Mouse (Mus musculus) CH12.LX (cell line): Measurements from ENCODE around the gene Catsperz. TPM values are rescaled to one million over a fixed set of nuclear protein-coding genes. Genes with fewer than 3 reads are reported as not detected.

Experiments
- DNase-seq: peaks from one replicate; pipeline ENCODE4 v3.0.0-alpha.2; 2013; ENCODE audit errors: extremely low read depth
- H3K27ac ChIP-seq: 2 replicates; pipeline ENCODE4 v1.5.1; 2012; ENCODE audit warnings: low read depth, mild to moderate bottlenecking, control low read depth, moderate library complexity; ENCODE audit not compliant: insufficient read depth
- H3K27me3 ChIP-seq: replicated peaks from 2 replicates; pipeline ENCODE3; 2012; ENCODE audit warnings: inconsistent platforms
- H3K36me3 ChIP-seq, 2 experiments: replicated peaks in 1 of 2; 2 replicates each; pipeline versions ENCODE3 to v1.6.1; 2012; ENCODE audit warnings: inconsistent platforms in 1 of 2, low read length in 1 of 2, mild to moderate bottlenecking in 1 of 2, mixed read lengths in 1 of 2, moderate library complexity in 1 of 2; ENCODE audit not compliant: control insufficient read depth in 1 of 2, insufficient read depth in 1 of 2
- H3K4me1 ChIP-seq, 2 experiments: 2 replicates each; pipeline ENCODE4 v1.6.1; 2012; ENCODE audit warnings: inconsistent platforms in 1 of 2, moderate library complexity in 1 of 2; ENCODE audit not compliant: insufficient read depth in 2 of 2, control insufficient read depth in 1 of 2
- H3K4me2 ChIP-seq: 2 replicates; pipeline ENCODE4 v1.6.1; 2012; ENCODE audit warnings: low read depth, mild to moderate bottlenecking, control low read depth; ENCODE audit not compliant: poor library complexity, insufficient read depth, severe bottlenecking
- H3K4me3 ChIP-seq, 3 experiments: fragments of 150-350 bp in 1 of 3; sonication (generic) in 1 of 3; replicated peaks in 1 of 3; 2 replicates each; pipeline versions ENCODE3 to v1.5.1; 2011 to 2012; ENCODE audit warnings: low read depth in 2 of 3, low read length in 2 of 3, mild to moderate bottlenecking in 2 of 3, moderate library complexity in 2 of 3, control low read depth in 1 of 3, improper control_type of control experiment in 1 of 3, inconsistent platforms in 1 of 3, mixed read lengths in 1 of 3; ENCODE audit not compliant: poor library complexity in 1 of 3
- H3K79me2 ChIP-seq: replicated peaks from 2 replicates; pipeline ENCODE4 v1.6.1; 2012; ENCODE audit warnings: mild to moderate bottlenecking, moderate library complexity; ENCODE audit not compliant: control insufficient read depth, poor library complexity, insufficient read depth, severe bottlenecking; ENCODE audit errors: extremely low read depth
- H3K9ac ChIP-seq: 2 replicates; pipeline ENCODE4 v1.6.1; 2012; ENCODE audit warnings: low read depth, mild to moderate bottlenecking, control low read depth, moderate library complexity; ENCODE audit not compliant: insufficient read depth
- H3K9me3 ChIP-seq: replicated peaks from 2 replicates; pipeline ENCODE3; 2012; ENCODE audit warnings: low read length, inconsistent platforms, mixed read lengths
- BHLHE40 ChIP-seq: IDR thresholded peaks from 2 replicates; pipeline ENCODE4 v1.6.1; 2011; ENCODE audit warnings: mild to moderate bottlenecking, low read depth, low read length, improper control_type of control experiment
- CHD2 ChIP-seq: IDR thresholded peaks from 2 replicates; pipeline ENCODE4 v1.6.1; 2011; ENCODE audit warnings: low read length, improper control_type of control experiment
- CTCF ChIP-seq, 2 experiments: IDR thresholded peaks in 1 of 2; conservative IDR thresholded peaks in 1 of 2; 2 replicates each; pipeline ENCODE4 v1.5.1; 2011 to 2012; ENCODE audit warnings: low read depth in 2 of 2, low read length in 2 of 2, improper control_type of control experiment in 1 of 2, inconsistent platforms in 1 of 2, mild to moderate bottlenecking in 1 of 2, moderate library complexity in 1 of 2
- E2F4 ChIP-seq: IDR thresholded peaks from 2 replicates; pipeline ENCODE4 v1.6.1; 2011; ENCODE audit warnings: low read depth, low read length, improper control_type of control experiment; ENCODE audit not compliant: insufficient replicate concordance
- ELF1 ChIP-seq: IDR thresholded peaks from 2 replicates; pipeline ENCODE4 v1.6.1; 2014; ENCODE audit warnings: low read depth, mild to moderate bottlenecking, inconsistent platforms, low read length, improper control_type of control experiment
- EP300 ChIP-seq: IDR thresholded peaks from 2 replicates; pipeline ENCODE4 v1.6.1; 2011; ENCODE audit warnings: low read length, improper control_type of control experiment
- ETS1 ChIP-seq: conservative IDR thresholded peaks from 2 replicates; pipeline ENCODE4 v1.6.1; 2012; ENCODE audit warnings: low read depth, mild to moderate bottlenecking, inconsistent platforms, low read length, improper control_type of control experiment, moderate library complexity
- GABPA ChIP-seq: IDR thresholded peaks from 2 replicates; pipeline ENCODE4 v1.6.1; 2012; ENCODE audit warnings: low read depth, low read length, improper control_type of control experiment, inconsistent platforms; ENCODE audit not compliant: insufficient replicate concordance
- IRF4 ChIP-seq: IDR thresholded peaks from 2 replicates; pipeline ENCODE4 v1.6.1; 2014; ENCODE audit warnings: low read depth, mild to moderate bottlenecking, inconsistent platforms, low read length, improper control_type of control experiment
- JUND ChIP-seq: conservative IDR thresholded peaks from 2 replicates; pipeline ENCODE4 v1.6.1; 2011; ENCODE audit warnings: low read depth, low read length, improper control_type of control experiment
- MAFK ChIP-seq: IDR thresholded peaks from 2 replicates; pipeline ENCODE4 v1.6.1; 2011; ENCODE audit warnings: low read length, improper control_type of control experiment; ENCODE audit not compliant: insufficient replicate concordance
- MEF2A ChIP-seq: IDR thresholded peaks from 2 replicates; pipeline ENCODE4 v1.6.1; 2014; ENCODE audit warnings: low read depth, mild to moderate bottlenecking, inconsistent platforms, low read length, improper control_type of control experiment, borderline replicate concordance
- MXI1 ChIP-seq: IDR thresholded peaks from 2 replicates; pipeline ENCODE4 v1.6.1; 2011; ENCODE audit warnings: mild to moderate bottlenecking, low read depth, low read length, improper control_type of control experiment
- NELFE ChIP-seq: IDR thresholded peaks from 2 replicates; pipeline ENCODE4 v1.6.1; 2011; ENCODE audit warnings: low read depth, low read length, improper control_type of control experiment
- PAX5 ChIP-seq: IDR thresholded peaks from 2 replicates; pipeline ENCODE4 v1.6.1; 2012; ENCODE audit warnings: low read length, inconsistent platforms, mixed read lengths
- POLR2A ChIP-seq: IDR thresholded peaks from 2 replicates; pipeline ENCODE4 v1.6.1; 2011; ENCODE audit warnings: low read depth, mild to moderate bottlenecking, improper control_type of control experiment, low read length
- RCOR1 ChIP-seq: conservative IDR thresholded peaks from 2 replicates; pipeline ENCODE4 v1.6.1; 2012; ENCODE audit warnings: low read depth, mild to moderate bottlenecking, inconsistent platforms, low read length, improper control_type of control experiment
- SMC3 ChIP-seq: IDR thresholded peaks from 2 replicates; pipeline ENCODE4 v1.6.1; 2011; ENCODE audit warnings: low read depth, low read length, improper control_type of control experiment
- TBP ChIP-seq: conservative IDR thresholded peaks from 2 replicates; pipeline ENCODE4 v1.6.1; 2011; ENCODE audit warnings: low read depth, low read length, improper control_type of control experiment
- TCF12 ChIP-seq: IDR thresholded peaks from 2 replicates; pipeline ENCODE4 v1.6.1; 2014; ENCODE audit warnings: low read depth, mild to moderate bottlenecking, inconsistent platforms, low read length, improper control_type of control experiment
- UBTF ChIP-seq: IDR thresholded peaks from 2 replicates; pipeline ENCODE4 v1.6.1; 2012; ENCODE audit warnings: low read depth, mild to moderate bottlenecking, inconsistent platforms, low read length, improper control_type of control experiment, moderate library complexity
- USF2 ChIP-seq: conservative IDR thresholded peaks from 2 replicates; pipeline ENCODE4 v1.6.1; 2011; ENCODE audit warnings: low read depth, low read length, improper control_type of control experiment
- ZC3H11A ChIP-seq: IDR thresholded peaks from 2 replicates; pipeline ENCODE4 v1.6.1; 2012; ENCODE audit warnings: low read depth, mild to moderate bottlenecking, inconsistent platforms, low read length, improper control_type of control experiment
- ZKSCAN1 ChIP-seq: IDR thresholded peaks from 2 replicates; pipeline ENCODE4 v1.6.1; 2012; ENCODE audit warnings: low read depth, inconsistent platforms, low read length, improper control_type of control experiment, borderline replicate concordance
- dilution Hi-C: fragments of 300-500 bp; cut with MboI; formaldehyde crosslinking; loops from 2 replicates; pipeline ENCODE4 v1.14.3; 2020; ENCODE audit warnings: low sequenced_read_pairs; ENCODE audit not compliant: extremely low pct_unique_long_range_greater_than_20kb, extremely low pct_ligation_motif_present
- in situ Hi-C: fragments of 300-500 bp; cut with MboI; formaldehyde crosslinking; loops from 3 replicates; pipeline ENCODE4 v1.14.3; 2019; ENCODE audit warnings: low sequenced_read_pairs, low pct_ligation_motif_present, low pct_unique_long_range_greater_than_20kb, mixed read lengths
- polyA plus RNA-seq: library from polyadenylated mRNA; unstranded; fragments of >175 nt; gene quantifications from 2 replicates; pipeline ENCODE4 v1.2.1, GENCODE M21; 2012; ENCODE audit warnings: low read depth; ENCODE audit not compliant: insufficient read length
- total RNA-seq, 2 experiments: library from RNA; depleted of rRNA; stranded (reverse); fragments of 300-350 nt in 1 of 2; fragments of >200 nt in 1 of 2; gene quantifications; 2 replicates each; pipeline ENCODE4 v1.2.3; 2012 to 2014

The Catsperz gene
- total and polyA plus RNA-seq, 3 experiments, result not detected

DNA sequence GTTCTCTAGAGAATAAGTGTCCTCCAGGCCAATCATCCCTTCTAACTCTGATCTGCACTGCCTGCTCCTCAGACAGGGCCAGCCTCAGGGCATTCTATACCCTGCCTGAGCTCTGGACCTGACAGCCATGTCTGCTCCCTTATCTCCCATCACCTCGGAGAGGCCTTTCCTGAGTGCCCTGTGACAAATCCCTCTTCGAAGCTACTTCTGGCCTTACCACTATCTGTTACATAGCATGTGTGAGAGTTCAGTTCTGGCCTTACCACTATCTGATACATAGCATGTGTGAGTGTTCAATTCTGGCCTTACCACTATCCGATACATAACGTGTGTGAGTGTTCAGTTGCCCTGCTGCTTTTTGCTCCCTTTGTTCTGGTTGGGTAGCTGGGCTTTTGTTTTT lies 9.9 kb downstream of the Catsperz start:
- no peak for TF ChIP-seq PAX5
- no peak for TF ChIP-seq EP300
- no peak for TF ChIP-seq MAFK
- no peak for TF ChIP-seq UBTF
- TF ChIP-seq JUND, result no peak
- no peak for TF ChIP-seq ZKSCAN1
- TF ChIP-seq CTCF (conservative IDR thresholded peaks at IDR 0.05 in 1 of 2, IDR thresholded peaks at IDR 0.05 in 1 of 2; ENCODE audit: low read depth in 2 of 2, low read length in 2 of 2), result no peak
- no peak for TF ChIP-seq NELFE
- TF ChIP-seq IRF4, result no peak
- TF ChIP-seq MEF2A, result no peak
- TF ChIP-seq TBP, result no peak
- no peak for TF ChIP-seq GABPA
- TF ChIP-seq USF2, result no peak
- TF ChIP-seq CHD2, result no peak
- no peak for TF ChIP-seq TCF12
- no peak for TF ChIP-seq ZC3H11A
- TF ChIP-seq E2F4, result no peak
- no peak for TF ChIP-seq POLR2A
- in situ Hi-C loops (no loop called here), dilution Hi-C loops (no loop called here)
- no peak overlapping the region for H3K4me3 ChIP-seq
- peaks cover 7% of the 10 kb centered on the region for H3K79me2 ChIP-seq
- H3K36me3 ChIP-seq, result peaks cover 31 to 82% of the 10 kb centered on the region in 2 experiments
- no peaks in the 10 kb centered on the region for H3K9me3 ChIP-seq
- H3K4me1 ChIP-seq, result peaks cover 11 to 24% of the 10 kb centered on the region in 2 experiments
- no peak overlapping the region for H3K27ac ChIP-seq
- H3K9ac ChIP-seq, result no peak overlapping the region
- DNase-seq, result no peak
- H3K27me3 ChIP-seq, result no peaks in the 10 kb centered on the region
- no peak overlapping the region for H3K4me2 ChIP-seq

DNA sequence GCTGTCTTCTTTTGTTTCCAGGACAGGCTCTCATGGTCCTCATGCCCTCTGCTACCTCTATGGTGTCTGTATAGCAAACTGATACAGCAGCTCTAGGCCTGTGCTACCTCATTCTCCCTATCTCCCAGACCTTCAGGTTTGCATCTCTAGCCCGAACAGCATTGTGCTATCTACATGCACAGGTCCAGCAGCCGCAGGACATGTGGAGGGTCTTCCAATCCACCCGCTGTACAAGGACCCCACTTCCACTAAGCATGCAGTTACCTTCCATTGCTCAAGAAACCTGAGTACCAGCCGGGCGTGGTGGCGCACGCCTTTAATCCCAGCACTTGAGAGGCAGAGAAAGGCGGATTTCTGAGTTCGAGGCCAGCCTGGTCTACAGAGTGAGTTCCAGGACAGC lies 10.6 kb downstream of the Catsperz start:
- no peaks in the 10 kb centered on the region for H3K9me3 ChIP-seq
- H3K79me2 ChIP-seq, result peaks cover 7% of the 10 kb centered on the region
- no peaks in the 10 kb centered on the region for H3K27me3 ChIP-seq
- H3K36me3 ChIP-seq, result peaks cover 31 to 74% of the 10 kb centered on the region in 2 experiments
- no peak overlapping the region for H3K9ac ChIP-seq
- H3K4me1 ChIP-seq, result peaks cover 6 to 17% of the 10 kb centered on the region in 2 experiments; a peak in 2 of 4 replicates
- TF ChIP-seq E2F4, result no peak
- TF ChIP-seq POLR2A, result no peak
- TF ChIP-seq SMC3, result no peak
- TF ChIP-seq MXI1, result no peak
- TF ChIP-seq RCOR1, result no peak
- no peak for TF ChIP-seq ETS1
- TF ChIP-seq MAFK, result no peak
- no peak for TF ChIP-seq ELF1
- TF ChIP-seq BHLHE40, result no peak
- dilution Hi-C loops (no loop called here), in situ Hi-C loops (no loop called here)
- H3K27ac ChIP-seq, result no peak overlapping the region
- DNase-seq, result no peak
- no peak overlapping the region for H3K4me2 ChIP-seq
- no peak overlapping the region for H3K4me3 ChIP-seq
